In the genomic region with DNA sequence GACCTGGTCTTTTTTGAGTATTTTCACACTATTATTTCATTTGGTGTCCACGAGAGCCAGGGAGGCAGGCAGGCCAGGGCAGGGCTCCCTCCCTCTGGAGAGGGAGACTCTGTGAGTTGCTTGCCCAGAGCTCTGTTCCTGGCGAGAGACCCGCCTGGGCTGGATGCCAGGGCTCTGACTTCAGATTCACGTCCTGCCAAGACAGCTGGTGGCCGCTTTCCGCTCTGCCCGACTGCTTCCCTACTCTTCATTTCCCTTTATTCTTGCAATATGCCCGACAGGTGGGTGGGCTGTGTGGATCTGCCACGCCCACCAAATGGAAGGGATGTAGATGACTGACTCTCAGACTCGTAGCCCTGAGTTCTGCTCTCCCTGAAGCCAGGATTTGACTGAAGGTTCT, we compare ENCODE assay signal across 9 mouse cellular contexts.
DNase-seq lines count a peak whose midpoint lies in the region; ATAC-seq and TF ChIP-seq lines count a peak whose summit lies in the region.
"Had no signal": no experiment of that assay in that cellular context is flagged by ENCODE, and none has a peak within 500 bp of the region (broad histone marks: within the 10 kb centered on the region; RNA-seq: fewer than 3 reads in every experiment).

No protein-coding gene starts in this region.

- peak; percentile 84 for DNase-seq in embryonic facial prominence, embryonic 14.5 days (ENCODE audit: low spot score)
- no peak for DNase-seq in embryonic facial prominence, embryonic 10.5 days (ENCODE audit: low spot score)
- DNase-seq in brain, embryonic 18.5 days (ENCODE audit: low read depth, low spot score), result peak; percentile 76
- DNase-seq in gastrocnemius, adult 2 months, result peak; percentile 96
- DNase-seq in kidney, postnatal 14 days, result peak; percentile 89
- DNase-seq in lung, adult 2 months, result peak; percentile 71
- DNase-seq in right cerebral cortex, postnatal 14 days, result peak; percentile 83
- DNase-seq in thymus, postnatal 14 days, result no peak

- H3K4me1 ChIP-seq in embryonic facial prominence, embryonic 14.5 days (ENCODE audit: control insufficient read depth, insufficient read depth, low read length), result no peaks in the 10 kb centered on the region
- no peaks in the 10 kb centered on the region; the same call in 1 of the 2 replicates for H3K4me1 ChIP-seq in embryonic facial prominence, embryonic 10.5 days
- H3K4me1 ChIP-seq in lung, adult 2 months (ENCODE audit: control insufficient read depth, insufficient read depth, low read length), result peaks cover 8% of the 10 kb centered on the region
- H3K4me1 ChIP-seq: megakaryocyte, embryonic 14.5 days had no signal

- intact Hi-C loops in gastrocnemius, adult 2 months (cut with DNase I), result no loop called here

- peak; percentile 73 for ATAC-seq in embryonic facial prominence, embryonic 14.5 days (ENCODE audit: low read depth)

- H3K36me3 ChIP-seq in embryonic facial prominence, embryonic 14.5 days (ENCODE audit: control insufficient read depth, insufficient read depth, low read length), result no peaks in the 10 kb centered on the region
- no peaks in the 10 kb centered on the region for H3K36me3 ChIP-seq in embryonic facial prominence, embryonic 10.5 days (replicated peaks)

- H3K9ac ChIP-seq in embryonic facial prominence, embryonic 14.5 days (ENCODE audit: low read depth, low read length), result no peak overlapping the region

- no peak for TF ChIP-seq CTCF in gastrocnemius, adult 2 months (IDR thresholded peaks at IDR 0.05)
- TF ChIP-seq CTCF in lung, adult 2 months (IDR thresholded peaks at IDR 0.05; ENCODE audit: insufficient read depth, low read length), result no peak

- no peak overlapping the region for H3K4me2 ChIP-seq in embryonic facial prominence, embryonic 14.5 days (ENCODE audit: low read depth, low read length)

- H3K27me3 ChIP-seq in embryonic facial prominence, embryonic 14.5 days (replicated peaks; ENCODE audit: control insufficient read depth, insufficient read depth, low read length), result 0 out of 2 replicates have a peak, but pooled peaks cover 10% of the 10 kb centered on the region
- peaks cover 16% of the 10 kb centered on the region for H3K27me3 ChIP-seq in embryonic facial prominence, embryonic 10.5 days (replicated peaks; ENCODE audit: low read depth, poor library complexity, severe bottlenecking)

- no peak for TF ChIP-seq POLR2A in lung, adult 2 months (IDR thresholded peaks at IDR 0.05; ENCODE audit: borderline replicate concordance, extremely low read depth, low read depth, low read length)

- H3K9me3 ChIP-seq in embryonic facial prominence, embryonic 14.5 days (ENCODE audit: control insufficient read depth, low read length), result no peaks in the 10 kb centered on the region
- no peaks in the 10 kb centered on the region for H3K9me3 ChIP-seq in embryonic facial prominence, embryonic 10.5 days
- H3K9me3 ChIP-seq: megakaryocyte, embryonic 14.5 days had no signal

- H3K4me3 ChIP-seq in embryonic facial prominence, embryonic 14.5 days (ENCODE audit: low read depth, low read length), result no peak overlapping the region
- no peak overlapping the region for H3K4me3 ChIP-seq in embryonic facial prominence, embryonic 10.5 days
- no peak overlapping the region for H3K4me3 ChIP-seq in gastrocnemius, adult 2 months
- no peak overlapping the region for H3K4me3 ChIP-seq in lung, adult 2 months (replicated peaks; ENCODE audit: extremely low read depth, low read depth, low read length)
- H3K4me3 ChIP-seq: megakaryocyte, embryonic 14.5 days had no signal

- 12% methylated on average over 10 of the region's 10 CpGs for WGBS in embryonic facial prominence, embryonic 14.5 days
- WGBS in embryonic facial prominence, embryonic 10.5 days, result 21% methylated on average over 10 of the region's 10 CpGs
- WGBS in lung, adult 2 months, result 6% methylated on average over 10 of the region's 10 CpGs

- no peak overlapping the region for H3K27ac ChIP-seq in embryonic facial prominence, embryonic 14.5 days (replicated peaks; ENCODE audit: low read depth, low read length)
- no peak overlapping the region for H3K27ac ChIP-seq in embryonic facial prominence, embryonic 10.5 days (replicated peaks)
- H3K27ac ChIP-seq in gastrocnemius, adult 2 months, result no peak overlapping the region

Comparison
In these comparisons a context has a peak if more than half of its experiments do, and no peak if none do; other contexts are left out.
1. DNase-seq: peak in embryonic facial prominence, embryonic 14.5 days (single experiment), brain, embryonic 18.5 days (single experiment), gastrocnemius, adult 2 months (single experiment), kidney, postnatal 14 days (single experiment), lung, adult 2 months (single experiment) and right cerebral cortex, postnatal 14 days (single experiment); none in embryonic facial prominence, embryonic 10.5 days (single experiment) and thymus, postnatal 14 days (single experiment).